Mouse (Mus musculus) 3134 (cell line): ENCODE measurements at regions not wholly inside any gene's neighbourhood (a gene's known extent, or its start where the extent isn't known, plus 50 kb on each side); places are given as distances from the start of the nearest gene placed in this dataset.

Experiments used
- DNase-seq: peaks from one replicate; pipeline ENCODE4 v3.0.0-alpha.2; 2011; ENCODE audit warnings: low spot score; ENCODE audit not compliant: insufficient read length; ENCODE audit errors: extremely low read depth

- DNase-seq: no peak
These were observed 73.6 kb downstream of the Sdc1 start for GRCm38 (mm10) chr12:8844748-8845147.

GRCm38 (mm10) chr12:8845443-8845842, 74.3 kb downstream of the Sdc1 start:
- DNase-seq: no peak

- DNase-seq: no peak
These were observed 74.8 kb upstream of the Laptm4a start for GRCm38 (mm10) chr12:8846425-8847226.

GRCm38 (mm10) chr12:8847227-8847857, 74.1 kb upstream of the Laptm4a start:
- DNase-seq: no peak

GRCm38 (mm10) chr12:8847858-8848383, 73.5 kb upstream of the Laptm4a start:
- no peak for DNase-seq

GRCm38 (mm10) chr12:8853858-8854257, 67.6 kb upstream of the Laptm4a start:
- no peak for DNase-seq

GRCm38 (mm10) chr12:8854401-8854800, 67.1 kb upstream of the Laptm4a start:
- peak; percentile 53 for DNase-seq

GRCm38 (mm10) chr12:8855119-8855518, 66.3 kb upstream of the Laptm4a start:
- no peak for DNase-seq

- no peak for DNase-seq
These were observed 65.4 kb upstream of the Laptm4a start for GRCm38 (mm10) chr12:8856051-8856543.

GRCm38 (mm10) chr12:8857308-8857707, 64.2 kb upstream of the Laptm4a start:
- no peak for DNase-seq

GRCm38 (mm10) chr12:8858748-8859147, 62.7 kb upstream of the Laptm4a start:
- no peak for DNase-seq

GRCm38 (mm10) chr12:8859588-8859987, 61.9 kb upstream of the Laptm4a start:
- no peak for DNase-seq

- DNase-seq: no peak
These were observed 56.6 kb upstream of the Laptm4a start for GRCm38 (mm10) chr12:8864830-8865229.

GRCm38 (mm10) chr12:8865250-8865649, 56.2 kb upstream of the Laptm4a start:
- no peak for DNase-seq

GRCm38 (mm10) chr12:8867104-8867503, 54.4 kb upstream of the Laptm4a start:
- no peak for DNase-seq

- no peak for DNase-seq
These were observed 52.8 kb upstream of the Laptm4a start for GRCm38 (mm10) chr12:8868690-8869089.

GRCm38 (mm10) chr12:8869190-8869589, 52.3 kb upstream of the Laptm4a start:
- DNase-seq: no peak
